Mouse (Mus musculus): ENCODE results near the gene 1700042G07Rik. TPM values are rescaled to one million over a fixed set of nuclear protein-coding genes. Genes with fewer than 3 reads are reported as not detected.

1700042G07Rik gene
- not detected for total RNA-seq (2021)
- long read RNA-seq, experiment 1, result 0 reads
- long read RNA-seq, experiment 2, result 0 reads

GRCm38 (mm10) chr4:116173072-116173471 is at the start of gene 1700042G07Rik, which contains the start of gene Gm49337:
1700042G07Rik (plus strand) TSS chr4:116173372.
Gm49337 (plus strand) TSS chr4:116173384.
- no peak for DNase-seq (ENCODE audit: low spot score in 2 of 2)

- peak; percentile 65 to 66 for DNase-seq (ENCODE audit: low spot score in 2 of 2)
These were observed 49.3 kb upstream of the 1700042G07Rik start, which contains the start of the genes Rad54l and Pomgnt1 for GRCm38 (mm10) chr4:116123602-116124519. Rad54l (minus strand) TSS chr4:116123690. Pomgnt1 (plus strand) TSS chr4:116123840.

- no peak for DNase-seq (ENCODE audit: low spot score in 2 of 2)
These were observed 47.3 kb upstream of the 1700042G07Rik start for GRCm38 (mm10) chr4:116125803-116126386.

GRCm38 (mm10) chr4:116127956-116128355 is 45.2 kb upstream of the 1700042G07Rik start:
- DNase-seq (ENCODE audit: low spot score in 2 of 2), result no peak

GRCm38 (mm10) chr4:116133126-116133525 is 40.0 kb upstream of the 1700042G07Rik start:
- DNase-seq (ENCODE audit: low spot score in 2 of 2), result no peak

GRCm38 (mm10) chr4:116134990-116135389 is 38.2 kb upstream of the 1700042G07Rik start:
- DNase-seq (ENCODE audit: low spot score in 2 of 2), result no peak

GRCm38 (mm10) chr4:116137421-116137996 is 35.7 kb upstream of the 1700042G07Rik start:
- DNase-seq (ENCODE audit: low spot score in 2 of 2), result no peak

GRCm38 (mm10) chr4:116140801-116141574 is 32.2 kb upstream of the 1700042G07Rik start:
- DNase-seq (ENCODE audit: low spot score in 2 of 2), result no peak

- no peak for DNase-seq (ENCODE audit: low spot score in 2 of 2)
These were observed 31.4 kb upstream of the 1700042G07Rik start for GRCm38 (mm10) chr4:116141736-116142135.

- DNase-seq (ENCODE audit: low spot score in 2 of 2), result no peak
These were observed 30.9 kb upstream of the 1700042G07Rik start for GRCm38 (mm10) chr4:116142269-116142668.

GRCm38 (mm10) chr4:116143317-116143811 is 29.8 kb upstream of the 1700042G07Rik start:
- no peak for DNase-seq (ENCODE audit: low spot score in 2 of 2)

GRCm38 (mm10) chr4:116143891-116144717 is 29.1 kb upstream of the 1700042G07Rik start:
- DNase-seq (ENCODE audit: low spot score in 2 of 2), result peak; percentile 72 to 75

GRCm38 (mm10) chr4:116149812-116150155 is 23.4 kb upstream of the 1700042G07Rik start:
- no peak for DNase-seq (ENCODE audit: low spot score in 2 of 2)

- DNase-seq (ENCODE audit: low spot score in 2 of 2), result peak; percentile 77 to 80
These were observed 22.9 kb upstream of the 1700042G07Rik start for GRCm38 (mm10) chr4:116150156-116150861.

GRCm38 (mm10) chr4:116150862-116151221 is 22.3 kb upstream of the 1700042G07Rik start:
- DNase-seq (ENCODE audit: low spot score in 2 of 2), result no peak

GRCm38 (mm10) chr4:116151238-116151637 is 21.9 kb upstream of the 1700042G07Rik start, which contains the start of gene Lurap1:
Lurap1 (minus strand) TSS chr4:116151338.
- no peak for DNase-seq (ENCODE audit: low spot score in 2 of 2)

- DNase-seq (ENCODE audit: low spot score in 2 of 2), result no peak
These were observed 20.5 kb upstream of the 1700042G07Rik start for GRCm38 (mm10) chr4:116152702-116153101.

GRCm38 (mm10) chr4:116157882-116158281 is 15.3 kb upstream of the 1700042G07Rik start:
- no peak for DNase-seq (ENCODE audit: low spot score in 2 of 2)

- no peak for DNase-seq (ENCODE audit: low spot score in 2 of 2)
These were observed 13.3 kb upstream of the 1700042G07Rik start for GRCm38 (mm10) chr4:116159912-116160311.
